Mouse (Mus musculus) ES-Bruce4 (cell line): ENCODE results near the gene Nrcam.

Experiments
- CTCF ChIP-seq: IDR thresholded peaks from one replicate; pipeline ENCODE4 v1.8.1; 2011; ENCODE audit warnings: low read depth, low read length
- EP300 ChIP-seq: IDR thresholded peaks from 2 replicates; pipeline ENCODE4 v1.6.1; 2011; ENCODE audit warnings: low read depth, low read length; ENCODE audit not compliant: insufficient read depth
- POLR2A ChIP-seq: IDR thresholded peaks from one replicate; pipeline ENCODE4 v1.8.1; 2011; ENCODE audit warnings: low read length; ENCODE audit not compliant: insufficient read depth

DNA sequence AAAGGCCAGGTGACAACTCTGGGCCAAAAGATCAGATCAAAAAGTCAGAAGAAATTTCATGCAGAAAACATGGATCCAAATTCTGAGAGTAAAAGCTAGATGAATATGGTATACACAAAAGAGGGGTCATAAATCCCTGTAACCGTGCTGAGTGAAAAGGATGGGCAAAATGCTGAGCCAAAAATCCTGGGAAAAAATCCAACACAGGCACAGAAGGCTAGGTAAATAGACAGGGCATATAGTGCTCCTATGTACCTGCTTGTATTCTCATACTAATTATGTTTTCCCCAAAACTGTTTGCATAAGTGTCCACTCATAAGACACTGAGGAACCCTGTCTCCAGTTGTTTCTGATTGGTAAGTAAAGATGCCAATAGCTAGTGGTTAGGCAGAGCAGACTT is 288.8 kb downstream of the Nrcam start:
- TF ChIP-seq POLR2A (no peak), EP300 (no peak), CTCF (no peak)
